Mouse (Mus musculus): Measurements from ENCODE around the gene Gmds. TPM values are rescaled to one million over a fixed set of nuclear protein-coding genes. Genes with fewer than 3 reads are reported as not detected.

Gene Gmds
- polyA plus RNA-seq, 1 experiment from 2014 or later: 69.0 TPM

DNA sequence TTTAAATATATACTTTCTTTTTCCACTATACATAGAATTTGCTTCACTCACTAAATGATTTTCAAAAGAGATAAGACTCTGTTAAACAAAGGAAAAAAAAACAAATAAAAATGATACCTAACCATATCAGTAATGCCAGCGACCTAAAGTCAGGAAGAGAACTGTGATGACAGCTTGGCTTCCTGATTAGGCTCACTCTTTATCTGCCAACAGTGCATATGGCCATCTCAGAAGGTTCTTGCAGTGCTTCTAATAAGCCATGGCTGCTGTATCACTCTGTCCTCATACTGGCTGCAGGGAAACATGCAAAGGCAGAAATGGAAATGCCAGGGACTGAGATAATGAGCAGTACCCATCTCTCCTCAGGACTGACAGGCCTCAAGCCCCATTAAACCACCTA is 192.6 kb downstream of the Gmds start:
- WGBS: 41% methylated on average over 1 of the region's 1 CpGs
- no peaks in the 10 kb centered on the region for H3K9me3 ChIP-seq (replicated peaks; ENCODE audit: control insufficient read depth, low read length)
- H3K27me3 ChIP-seq (ENCODE audit: control insufficient read depth, insufficient read depth, low read length): no peaks in the 10 kb centered on the region
- H3K4me1 ChIP-seq (ENCODE audit: control insufficient read depth, insufficient read depth, low read length): no peaks in the 10 kb centered on the region
- H3K27ac ChIP-seq (ENCODE audit: low read length): no peak overlapping the region
- no peaks in the 10 kb centered on the region for H3K36me3 ChIP-seq (ENCODE audit: control insufficient read depth, insufficient read depth, low read length)
- no peak overlapping the region for H3K9ac ChIP-seq (ENCODE audit: low read length)
- no peak overlapping the region for H3K4me3 ChIP-seq (replicated peaks; ENCODE audit: low read length)
- no peak overlapping the region for H3K4me2 ChIP-seq (ENCODE audit: low read depth, low read length)
- no peak for ATAC-seq (ENCODE audit: insufficient read depth, low FRiP score)

DNA sequence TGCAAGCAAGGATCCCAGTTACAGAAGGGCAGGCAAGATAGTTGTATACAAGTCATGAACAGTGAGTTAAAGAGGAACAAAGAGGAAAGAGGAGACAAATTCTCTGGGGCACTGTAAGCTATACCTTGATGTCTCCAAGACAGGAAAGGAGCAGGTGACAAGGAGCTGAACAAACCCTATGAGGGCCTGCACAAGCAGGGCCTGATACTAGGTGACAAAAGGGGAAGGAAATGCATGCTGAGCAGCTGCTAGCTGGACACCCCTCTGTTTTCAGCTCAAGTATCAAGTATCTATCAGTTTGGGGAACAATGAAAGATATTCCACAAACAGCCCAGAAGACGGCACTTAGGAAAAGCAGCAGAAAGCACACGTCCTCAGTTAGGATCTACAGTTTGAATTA is 193.4 kb downstream of the Gmds start:
- H3K4me3 ChIP-seq (replicated peaks; ENCODE audit: low read length): no peak overlapping the region
- H3K9ac ChIP-seq (ENCODE audit: low read length): no peak overlapping the region
- H3K4me2 ChIP-seq (ENCODE audit: low read depth, low read length): no peak overlapping the region
- no peak for ATAC-seq (ENCODE audit: insufficient read depth, low FRiP score)
- H3K4me1 ChIP-seq (ENCODE audit: control insufficient read depth, insufficient read depth, low read length): no peaks in the 10 kb centered on the region
- no peaks in the 10 kb centered on the region for H3K36me3 ChIP-seq (ENCODE audit: control insufficient read depth, insufficient read depth, low read length)
- 62% methylated on average over 2 of the region's 2 CpGs for WGBS
- no peak overlapping the region for H3K27ac ChIP-seq (ENCODE audit: low read length)
- H3K27me3 ChIP-seq (ENCODE audit: control insufficient read depth, insufficient read depth, low read length): no peaks in the 10 kb centered on the region
- H3K9me3 ChIP-seq (replicated peaks; ENCODE audit: control insufficient read depth, low read length): no peaks in the 10 kb centered on the region

DNA sequence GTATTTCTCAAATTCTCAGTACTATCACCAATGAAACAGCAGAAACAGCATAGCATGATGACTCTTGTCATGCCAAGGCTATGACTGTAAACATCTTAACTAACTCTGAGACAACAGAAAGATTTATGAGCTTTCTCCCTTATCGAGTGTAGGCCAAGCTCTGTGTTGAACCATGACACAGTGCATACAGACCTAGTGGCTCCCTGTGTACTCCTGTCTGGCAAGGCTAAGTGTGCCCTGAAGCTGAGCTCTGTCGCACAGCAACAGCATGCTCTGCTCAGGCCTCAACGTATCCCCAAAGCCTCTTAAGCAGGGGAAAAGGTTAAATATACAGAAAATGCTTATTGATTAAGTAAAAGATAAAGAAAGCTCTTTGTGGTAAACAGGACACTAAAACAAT is 194.9 kb downstream of the Gmds start:
- 55% methylated on average over 3 of the region's 3 CpGs for WGBS
- H3K27me3 ChIP-seq (ENCODE audit: control insufficient read depth, insufficient read depth, low read length): no peaks in the 10 kb centered on the region
- no peak overlapping the region for H3K4me2 ChIP-seq (ENCODE audit: low read depth, low read length)
- ATAC-seq (ENCODE audit: insufficient read depth, low FRiP score): no peak
- no peak overlapping the region for H3K4me3 ChIP-seq (replicated peaks; ENCODE audit: low read length)
- H3K36me3 ChIP-seq (ENCODE audit: control insufficient read depth, insufficient read depth, low read length): no peaks in the 10 kb centered on the region
- no peak overlapping the region for H3K9ac ChIP-seq (ENCODE audit: low read length)
- no peak overlapping the region for H3K27ac ChIP-seq (ENCODE audit: low read length)
- H3K9me3 ChIP-seq (replicated peaks; ENCODE audit: control insufficient read depth, low read length): no peaks in the 10 kb centered on the region
- no peaks in the 10 kb centered on the region for H3K4me1 ChIP-seq (ENCODE audit: control insufficient read depth, insufficient read depth, low read length)

DNA sequence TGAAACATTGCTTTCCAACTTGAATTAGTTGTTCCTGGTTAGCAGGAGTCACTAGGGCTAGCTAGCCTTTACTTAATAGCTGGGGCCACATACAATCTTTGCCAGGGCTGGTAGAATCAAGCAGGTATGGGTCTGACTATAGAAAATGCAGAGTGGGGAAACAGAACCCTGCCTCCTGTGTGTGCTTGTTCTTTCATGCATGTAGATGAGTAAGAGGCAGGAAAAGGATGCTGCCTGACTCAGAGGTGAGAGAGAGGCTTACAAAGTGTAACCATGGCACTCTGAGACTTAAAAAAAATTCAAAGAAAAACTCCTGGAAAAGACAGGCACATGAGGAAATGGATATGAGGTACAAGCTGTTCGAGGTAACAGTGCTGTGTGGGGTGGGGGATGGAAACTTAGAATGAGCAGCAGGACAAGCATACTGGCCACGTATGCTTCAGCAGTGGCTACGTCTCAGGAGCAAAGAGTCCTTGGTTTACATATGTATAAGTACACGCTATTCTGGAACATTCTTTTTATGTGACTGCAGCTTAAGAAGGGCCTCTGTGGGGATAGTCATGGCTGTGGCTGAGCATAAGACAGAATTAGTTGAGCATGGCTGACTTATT is 203.8 kb downstream of the Gmds start:
- H3K4me1 ChIP-seq (ENCODE audit: control insufficient read depth, insufficient read depth, low read length): no peaks in the 10 kb centered on the region
- no peak overlapping the region for H3K4me2 ChIP-seq (ENCODE audit: low read depth, low read length)
- no peak overlapping the region for H3K9ac ChIP-seq (ENCODE audit: low read length)
- H3K36me3 ChIP-seq (ENCODE audit: control insufficient read depth, insufficient read depth, low read length): no peaks in the 10 kb centered on the region
- no peak for ATAC-seq (ENCODE audit: insufficient read depth, low FRiP score)
- H3K27ac ChIP-seq (ENCODE audit: low read length): no peak overlapping the region
- 73% methylated on average over 4 of the region's 4 CpGs for WGBS
- no peaks in the 10 kb centered on the region for H3K9me3 ChIP-seq (replicated peaks; ENCODE audit: control insufficient read depth, low read length)
- no peaks in the 10 kb centered on the region for H3K27me3 ChIP-seq (ENCODE audit: control insufficient read depth, insufficient read depth, low read length)
- no peak overlapping the region for H3K4me3 ChIP-seq (replicated peaks; ENCODE audit: low read length)

DNA sequence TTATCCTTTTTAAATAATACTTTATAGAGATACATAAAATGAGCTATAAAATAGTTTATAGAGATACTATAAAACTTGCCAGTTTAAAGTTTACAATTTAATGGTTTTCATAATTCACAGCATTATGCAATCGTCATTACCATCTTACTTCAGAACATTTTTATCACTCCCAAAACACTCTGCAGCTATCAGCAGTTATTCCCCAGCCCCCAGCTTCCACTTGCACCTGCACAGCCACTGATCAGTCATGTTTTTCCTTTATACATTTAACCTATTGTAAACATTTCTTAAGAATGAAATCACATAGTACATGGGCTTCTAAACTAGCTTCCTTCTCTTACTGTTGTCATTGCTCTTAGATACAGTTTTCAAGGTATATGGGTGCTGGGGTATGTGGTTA is 208.6 kb downstream of the Gmds start:
- no peak overlapping the region for H3K4me3 ChIP-seq (replicated peaks; ENCODE audit: low read length)
- WGBS: 68% methylated on average over 1 of the region's 1 CpGs
- no peaks in the 10 kb centered on the region for H3K4me1 ChIP-seq (ENCODE audit: control insufficient read depth, insufficient read depth, low read length)
- H3K27me3 ChIP-seq (ENCODE audit: control insufficient read depth, insufficient read depth, low read length): no peaks in the 10 kb centered on the region
- H3K9me3 ChIP-seq (replicated peaks; ENCODE audit: control insufficient read depth, low read length): no peaks in the 10 kb centered on the region
- no peak overlapping the region for H3K27ac ChIP-seq (ENCODE audit: low read length)
- H3K4me2 ChIP-seq (ENCODE audit: low read depth, low read length): no peak overlapping the region
- H3K36me3 ChIP-seq (ENCODE audit: control insufficient read depth, insufficient read depth, low read length): no peaks in the 10 kb centered on the region
- ATAC-seq (ENCODE audit: insufficient read depth, low FRiP score): no peak
- no peak overlapping the region for H3K9ac ChIP-seq (ENCODE audit: low read length)

DNA sequence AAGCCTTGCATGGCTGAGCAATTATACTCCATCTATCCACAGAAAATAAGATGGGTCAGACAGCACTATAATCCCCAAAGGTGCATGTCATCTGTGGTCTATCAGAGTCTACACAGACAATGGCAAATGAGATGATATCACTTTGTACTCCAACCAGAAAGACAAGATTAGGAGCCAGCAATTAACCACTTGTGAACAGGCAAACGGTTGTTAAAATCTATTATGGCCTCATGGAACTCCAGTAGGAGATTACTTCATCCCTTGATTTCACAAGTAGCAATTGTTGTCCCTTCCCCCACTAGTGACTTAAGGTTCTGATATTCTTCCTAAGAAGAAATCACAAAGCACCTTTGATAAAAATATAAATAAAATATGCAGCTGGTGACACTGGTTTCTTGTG is 220.2 kb downstream of the Gmds start:
- WGBS: 76% methylated on average over 1 of the region's 1 CpGs
- no peak for ATAC-seq (ENCODE audit: insufficient read depth, low FRiP score)
- Histone ChIP-seq H3K9ac (ENCODE audit: low read length) (no peak overlapping the region), H3K4me2 (ENCODE audit: low read depth, low read length) (no peak overlapping the region), H3K27me3 (ENCODE audit: control insufficient read depth, insufficient read depth, low read length) (no peaks in the 10 kb centered on the region), H3K4me1 (ENCODE audit: control insufficient read depth, insufficient read depth, low read length) (no peaks in the 10 kb centered on the region), H3K27ac (ENCODE audit: low read length) (no peak overlapping the region), H3K4me3 (replicated peaks; ENCODE audit: low read length) (no peak overlapping the region), H3K9me3 (replicated peaks; ENCODE audit: control insufficient read depth, low read length) (no peaks in the 10 kb centered on the region), H3K36me3 (ENCODE audit: control insufficient read depth, insufficient read depth, low read length) (no peaks in the 10 kb centered on the region)

DNA sequence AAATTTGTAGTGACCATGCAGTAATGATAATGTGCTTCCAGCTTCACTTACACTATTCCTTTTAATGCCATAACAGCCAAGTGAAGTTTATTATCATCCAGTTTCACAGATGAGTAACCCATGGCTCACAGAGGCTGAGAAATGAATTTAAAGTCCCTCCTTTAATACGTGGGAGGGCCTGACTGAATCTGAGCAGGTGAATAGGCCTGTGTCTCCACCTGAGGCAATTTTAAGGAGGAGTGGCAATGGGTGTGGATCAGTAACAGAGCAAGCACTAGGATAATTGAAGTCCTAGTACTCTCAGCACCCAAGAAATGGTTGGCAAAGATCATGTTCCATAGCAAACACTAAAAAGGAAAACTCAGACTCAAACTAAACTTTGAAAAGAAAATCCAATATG is 223.1 kb downstream of the Gmds start:
- no peaks in the 10 kb centered on the region for H3K4me1 ChIP-seq (ENCODE audit: control insufficient read depth, insufficient read depth, low read length)
- no peak overlapping the region for H3K9ac ChIP-seq (ENCODE audit: low read length)
- no peaks in the 10 kb centered on the region for H3K36me3 ChIP-seq (ENCODE audit: control insufficient read depth, insufficient read depth, low read length)
- H3K4me3 ChIP-seq (replicated peaks; ENCODE audit: low read length): no peak overlapping the region
- H3K27ac ChIP-seq (ENCODE audit: low read length): no peak overlapping the region
- H3K27me3 ChIP-seq (ENCODE audit: control insufficient read depth, insufficient read depth, low read length): no peaks in the 10 kb centered on the region
- WGBS: 47% methylated on average over 1 of the region's 1 CpGs
- H3K9me3 ChIP-seq (replicated peaks; ENCODE audit: control insufficient read depth, low read length): no peaks in the 10 kb centered on the region
- no peak for ATAC-seq (ENCODE audit: insufficient read depth, low FRiP score)
- no peak overlapping the region for H3K4me2 ChIP-seq (ENCODE audit: low read depth, low read length)

DNA sequence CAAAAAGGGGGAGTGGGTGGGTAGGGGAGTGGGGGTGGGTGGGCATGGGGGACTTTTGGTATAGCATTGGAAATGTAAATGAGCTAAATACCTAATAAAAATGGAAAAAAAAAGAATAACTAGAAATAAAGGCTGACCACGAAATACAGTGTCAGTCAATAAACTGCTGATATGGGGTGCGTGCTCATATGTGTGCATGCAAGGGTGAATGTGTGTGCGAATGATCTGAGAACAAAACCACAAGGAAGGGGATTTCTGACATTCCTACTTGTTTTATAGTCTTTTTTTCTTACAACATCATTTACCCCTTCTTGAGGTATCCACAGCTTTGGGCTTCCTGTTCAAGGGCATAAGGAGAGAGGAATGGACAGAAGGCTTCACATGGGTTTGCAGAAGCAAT is 224.7 kb downstream of the Gmds start:
- Histone ChIP-seq H3K4me3 (replicated peaks; ENCODE audit: low read length) (no peak overlapping the region), H3K27ac (ENCODE audit: low read length) (no peak overlapping the region), H3K4me2 (ENCODE audit: low read depth, low read length) (no peak overlapping the region), H3K4me1 (ENCODE audit: control insufficient read depth, insufficient read depth, low read length) (no peaks in the 10 kb centered on the region), H3K36me3 (ENCODE audit: control insufficient read depth, insufficient read depth, low read length) (no peaks in the 10 kb centered on the region), H3K9me3 (replicated peaks; ENCODE audit: control insufficient read depth, low read length) (no peaks in the 10 kb centered on the region), H3K9ac (ENCODE audit: low read length) (no peak overlapping the region), H3K27me3 (ENCODE audit: control insufficient read depth, insufficient read depth, low read length) (no peaks in the 10 kb centered on the region)
- WGBS: 91% methylated on average over 3 of the region's 3 CpGs
- ATAC-seq (ENCODE audit: insufficient read depth, low FRiP score): no peak

DNA sequence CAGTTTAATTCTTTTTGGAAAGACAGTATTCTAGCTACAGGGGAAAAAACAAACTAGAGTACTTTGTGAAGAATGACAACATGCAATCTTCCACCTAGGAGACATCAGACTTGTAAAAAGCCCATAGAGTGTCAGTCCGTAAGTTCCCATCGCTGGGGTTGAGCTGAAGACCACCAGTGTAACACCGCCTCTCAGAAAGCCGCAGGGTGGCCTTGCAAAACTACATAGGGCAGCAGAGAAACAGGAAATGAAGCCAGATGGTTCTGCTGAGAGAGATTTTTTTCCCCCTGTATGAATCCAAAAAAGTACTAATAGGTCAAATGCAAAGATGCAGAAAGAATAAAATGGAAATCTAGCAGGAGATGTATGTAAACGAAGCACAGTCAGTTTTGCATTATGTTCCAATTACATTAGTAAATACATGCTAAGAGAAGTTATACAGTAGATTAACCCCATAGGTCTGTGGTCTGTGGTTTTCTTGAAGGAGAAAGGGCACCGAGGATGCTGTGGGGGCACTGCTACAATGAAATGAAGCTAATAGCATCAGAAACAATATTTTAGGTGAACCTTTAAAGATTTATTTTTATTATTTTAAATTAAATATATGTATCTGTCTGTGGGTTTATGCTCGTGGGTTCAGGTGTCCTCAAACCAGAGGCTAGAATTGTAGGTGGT is 250.1 kb downstream of the Gmds start:
- Histone ChIP-seq H3K4me3 (replicated peaks; ENCODE audit: low read length) (no peak overlapping the region), H3K9me3 (replicated peaks; ENCODE audit: control insufficient read depth, low read length) (no peaks in the 10 kb centered on the region), H3K36me3 (ENCODE audit: control insufficient read depth, insufficient read depth, low read length) (no peaks in the 10 kb centered on the region), H3K4me1 (ENCODE audit: control insufficient read depth, insufficient read depth, low read length) (peaks cover 3% of the 10 kb centered on the region; the same call in 1 of the 2 replicates), H3K9ac (ENCODE audit: low read length) (no peak overlapping the region), H3K27me3 (ENCODE audit: control insufficient read depth, insufficient read depth, low read length) (no peaks in the 10 kb centered on the region), H3K4me2 (ENCODE audit: low read depth, low read length) (no peak overlapping the region), H3K27ac (ENCODE audit: low read length) (no peak overlapping the region)
- WGBS: 62% methylated on average over 7 of the region's 7 CpGs
- ATAC-seq (ENCODE audit: insufficient read depth, low FRiP score): no peak

Measured in stomach, embryonic 16.5 days (tissue).